Mouse (Mus musculus) limb, embryonic 15.5 days (tissue): ENCODE data around the gene Odf3l2. TPM values are rescaled to one million over a fixed set of nuclear protein-coding genes. Genes with fewer than 3 reads are reported as not detected.

Experiments used
- ATAC-seq: fragments of 200-750 bp; cut with Nextera tagmentation; 2 replicates; pipeline ENCODE4 v1.8.0; 2017; ENCODE audit warnings: low read depth, moderate TSS enrichment; ENCODE audit not compliant: insufficient number of reproducible peaks, low FRiP score, low TSS enrichment
- H3K27ac ChIP-seq: fragments of 300-500 bp; sonication (generic); 2 replicates; pipeline ENCODE4 v1.5.1; 2015; ENCODE audit warnings: moderate library complexity, mild to moderate bottlenecking, inconsistent platforms
- H3K27me3 ChIP-seq: fragments of 300-500 bp; sonication (generic); 2 replicates; pipeline ENCODE4 v1.6.1; 2015; ENCODE audit warnings: inconsistent platforms
- H3K36me3 ChIP-seq: fragments of 300-500 bp; sonication (generic); 2 replicates; pipeline ENCODE4 v1.6.1; 2015; ENCODE audit warnings: inconsistent platforms
- H3K4me1 ChIP-seq: fragments of 300-500 bp; sonication (generic); 2 replicates; pipeline ENCODE4 v1.6.1; 2015; ENCODE audit warnings: inconsistent platforms
- H3K4me2 ChIP-seq: fragments of 300-500 bp; sonication (generic); 2 replicates; pipeline ENCODE4 v1.6.1; 2015; ENCODE audit warnings: mild to moderate bottlenecking, inconsistent platforms
- H3K4me3 ChIP-seq: fragments of 300-500 bp; sonication (generic); 2 replicates; pipeline ENCODE4 v1.5.1; 2015; ENCODE audit warnings: mild to moderate bottlenecking, inconsistent platforms
- H3K9ac ChIP-seq: fragments of 300-500 bp; sonication (generic); 2 replicates; pipeline ENCODE4 v1.6.1; 2015; ENCODE audit warnings: inconsistent platforms
- H3K9me3 ChIP-seq: fragments of 300-500 bp; sonication (generic); 2 replicates; pipeline ENCODE4 v1.6.1; 2016; ENCODE audit warnings: inconsistent platforms
- WGBS: fragments of 180-500 bp; shearing (Covaris S2); methylation state at CpG from one replicate; pipeline ENCODE4 v1.1.7; 2015; 5-methylcytosine and 5-hydroxymethylcytosine counted together
- polyA plus RNA-seq: library from polyadenylated mRNA; unstranded; fragments of >200 nt; fragmentation: Nextera tagmentation; extraction: Ambion mirVana; gene quantifications from 2 replicates; pipeline ENCODE4 v1.2.1, GENCODE M21; 2015

The Odf3l2 gene
- polyA plus RNA-seq, 1 experiment from 2014 or later = 0.12 TPM

DNA sequence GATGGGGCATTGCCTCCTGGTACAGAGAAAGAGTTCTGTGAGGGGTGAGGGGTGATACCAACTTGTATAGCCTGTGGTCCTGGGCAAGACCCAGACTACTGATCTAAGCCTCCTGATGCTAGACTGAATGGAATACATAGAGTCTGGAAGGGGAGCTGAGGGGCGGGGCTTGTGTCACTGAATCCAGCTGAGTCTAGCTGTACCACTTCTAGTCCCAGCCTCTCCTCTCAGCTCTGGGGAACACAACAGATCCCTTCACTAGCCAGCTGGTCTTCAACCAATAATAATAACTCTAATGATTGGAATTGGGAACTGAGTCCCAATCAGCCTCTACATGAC is 31.3 kb downstream of the Odf3l2 start:
- no peak overlapping the region for H3K27ac ChIP-seq
- H3K27me3 ChIP-seq = peaks cover 50% of the 10 kb centered on the region
- peak overlapping the region; percentile 56 for H3K4me3 ChIP-seq
- peaks cover 28% of the 10 kb centered on the region for H3K4me1 ChIP-seq
- peak overlapping the region; percentile 95 for H3K4me2 ChIP-seq
- H3K9me3 ChIP-seq = no peaks in the 10 kb centered on the region
- ATAC-seq = peak; percentile 11; the same call in 1 of the 2 replicates
- H3K36me3 ChIP-seq = no peaks in the 10 kb centered on the region
- 100% methylated on average over 1 of the region's 1 CpGs for WGBS
- H3K9ac ChIP-seq = no peak overlapping the region

GRCm38 (mm10) chr10:79613578-79614304 is 31.8 kb downstream of the Odf3l2 start, which contains the start of gene C2cd4c:
Gene C2cd4c (minus strand): TSS chr10:79614025.
- H3K4me2 ChIP-seq = peak within 1 kb of the TSS; percentile 95
- peak within 1 kb of the TSS; percentile 31 for H3K9ac ChIP-seq
- no peaks in the 10 kb centered on the region for H3K36me3 ChIP-seq
- ATAC-seq = peak; percentile 56
- H3K9me3 ChIP-seq = no peaks in the 10 kb centered on the region
- H3K4me3 ChIP-seq = peak within 1 kb of the TSS; percentile 56
- peaks cover 53% of the 10 kb centered on the region for H3K27me3 ChIP-seq
- peaks cover 28% of the 10 kb centered on the region for H3K4me1 ChIP-seq
- H3K27ac ChIP-seq = no peak within 1 kb of the TSS
- WGBS = under 1% methylated on average over 60 of the region's 60 CpGs

DNA sequence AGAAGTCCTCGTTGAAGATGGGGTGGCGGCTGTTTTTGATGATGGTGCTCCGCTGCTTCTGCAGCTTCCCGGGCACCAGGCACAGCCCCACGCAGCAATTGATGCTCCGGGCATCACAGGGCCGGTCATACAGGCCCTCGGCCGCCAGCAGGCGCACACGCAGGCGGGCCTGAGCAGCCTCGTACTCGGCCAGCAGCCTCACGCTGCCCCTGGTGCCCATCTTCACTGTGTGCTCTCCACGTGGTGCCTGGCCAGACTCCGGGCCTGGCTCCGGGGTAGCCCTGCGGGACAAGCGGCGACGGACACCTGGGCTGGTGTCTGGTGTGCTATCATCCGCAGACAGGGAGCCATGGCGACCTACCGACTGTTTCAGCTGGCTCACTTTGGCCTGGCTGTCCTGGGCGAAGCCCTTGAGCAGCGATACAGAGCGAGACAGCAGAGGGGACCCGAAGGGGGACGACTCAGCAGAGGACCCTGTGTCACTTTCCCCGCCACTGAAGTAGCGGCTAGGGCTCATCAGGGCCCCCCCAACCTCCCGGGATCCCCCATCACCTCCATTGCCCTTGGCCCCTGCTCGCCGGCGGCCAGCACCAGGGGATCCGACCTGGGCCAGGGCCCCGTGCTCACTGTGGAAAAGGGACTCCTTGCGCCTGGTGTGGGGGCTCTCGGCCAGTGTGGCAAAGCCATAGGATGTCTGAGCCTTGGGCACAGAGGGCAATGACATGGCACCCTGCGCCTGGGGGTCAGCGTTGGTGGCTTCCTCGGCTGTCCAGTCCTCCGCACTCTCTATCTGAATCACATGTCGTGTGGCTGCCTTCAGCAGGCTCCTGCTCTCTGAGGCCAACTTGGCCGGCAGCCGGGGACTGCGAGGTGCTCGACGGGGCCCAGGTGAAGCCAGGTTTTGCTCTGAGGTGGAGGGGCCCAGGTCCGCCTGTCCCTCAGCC is 33.1 kb downstream of the Odf3l2 start:
- Histone ChIP-seq H3K9ac (no peak overlapping the region), H3K27ac (no peak overlapping the region), H3K36me3 (no peaks in the 10 kb centered on the region), H3K4me3 (peak overlapping the region; percentile 56), H3K27me3 (peaks cover 56% of the 10 kb centered on the region), H3K4me1 (peaks cover 28% of the 10 kb centered on the region), H3K4me2 (peak overlapping the region; percentile 95), H3K9me3 (no peaks in the 10 kb centered on the region)
- WGBS = 13% methylated on average over 51 of the region's 51 CpGs
- no peak for ATAC-seq

GRCm38 (mm10) chr10:79611296-79611695 is 34.2 kb downstream of the Odf3l2 start:
- WGBS = 31% methylated on average over 5 of the region's 5 CpGs
- no peak overlapping the region for H3K9ac ChIP-seq
- no peaks in the 10 kb centered on the region for H3K36me3 ChIP-seq
- H3K4me1 ChIP-seq = peaks cover 28% of the 10 kb centered on the region
- H3K4me3 ChIP-seq = no peak overlapping the region
- no peak overlapping the region for H3K27ac ChIP-seq
- peaks cover 56% of the 10 kb centered on the region for H3K27me3 ChIP-seq
- no peak overlapping the region for H3K4me2 ChIP-seq
- no peaks in the 10 kb centered on the region for H3K9me3 ChIP-seq
- no peak for ATAC-seq

GRCm38 (mm10) chr10:79609276-79609675 is 36.3 kb downstream of the Odf3l2 start:
- peaks cover 24% of the 10 kb centered on the region for H3K4me1 ChIP-seq
- H3K36me3 ChIP-seq = no peaks in the 10 kb centered on the region
- no peak overlapping the region for H3K9ac ChIP-seq
- H3K27ac ChIP-seq = no peak overlapping the region
- no peak overlapping the region for H3K4me3 ChIP-seq
- 87% methylated on average over 3 of the region's 3 CpGs for WGBS
- H3K4me2 ChIP-seq = no peak overlapping the region
- peaks cover 53% of the 10 kb centered on the region for H3K27me3 ChIP-seq
- ATAC-seq = no peak
- no peaks in the 10 kb centered on the region for H3K9me3 ChIP-seq

- H3K9me3 ChIP-seq = no peaks in the 10 kb centered on the region
- 31% methylated on average over 2 of the region's 2 CpGs for WGBS
- no peak overlapping the region for H3K4me3 ChIP-seq
- H3K27me3 ChIP-seq = peaks cover 39% of the 10 kb centered on the region
- ATAC-seq = no peak
- H3K9ac ChIP-seq = no peak overlapping the region
- no peaks in the 10 kb centered on the region for H3K36me3 ChIP-seq
- H3K4me2 ChIP-seq = no peak overlapping the region
- H3K27ac ChIP-seq = no peak overlapping the region
- H3K4me1 ChIP-seq = peaks cover 12% of the 10 kb centered on the region
These were observed 37.6 kb downstream of the Odf3l2 start for GRCm38 (mm10) chr10:79607892-79608291.

DNA sequence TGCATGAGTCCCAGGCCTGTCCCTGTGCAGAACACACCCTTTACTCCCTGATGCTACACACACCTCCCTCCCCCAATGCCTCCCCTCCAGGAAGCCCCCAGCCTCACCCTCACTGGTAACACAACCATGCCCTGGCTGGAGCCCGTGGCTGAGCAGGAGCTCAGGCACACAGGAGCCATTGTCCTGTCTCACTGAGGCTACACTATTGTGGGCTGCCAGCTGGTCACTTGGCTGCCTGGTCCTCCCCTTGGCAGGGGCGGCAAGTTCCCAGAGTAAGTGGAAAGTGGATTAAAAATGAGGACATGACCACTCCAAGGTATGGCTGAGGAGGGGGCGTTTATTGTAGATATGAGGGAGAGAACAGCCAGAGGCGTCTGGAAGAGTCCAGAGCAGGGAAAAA is 39.0 kb downstream of the Odf3l2 start:
- Histone ChIP-seq H3K27me3 (peaks cover 26% of the 10 kb centered on the region), H3K9ac (no peak overlapping the region), H3K27ac (no peak overlapping the region), H3K4me3 (no peak overlapping the region), H3K4me1 (no peaks in the 10 kb centered on the region), H3K36me3 (no peaks in the 10 kb centered on the region), H3K4me2 (no peak overlapping the region), H3K9me3 (no peaks in the 10 kb centered on the region)
- 67% methylated on average over 4 of the region's 4 CpGs for WGBS
- no peak for ATAC-seq

DNA sequence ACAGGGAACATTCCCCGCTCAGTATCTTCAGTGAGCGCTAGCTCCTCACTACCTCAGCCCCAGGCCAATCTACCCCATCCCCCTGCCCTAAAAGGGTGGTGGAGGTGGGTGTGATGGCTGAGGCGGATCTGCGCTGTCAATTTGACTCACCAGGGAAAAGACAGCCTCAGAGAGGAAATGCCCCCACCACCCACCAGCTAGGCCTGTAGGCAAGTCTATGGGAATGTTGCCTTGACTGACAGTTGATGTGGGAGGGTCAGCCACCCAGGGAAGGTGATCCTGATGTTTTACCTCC is 47.7 kb downstream of the Odf3l2 start:
- H3K4me3 ChIP-seq = no peak overlapping the region
- ATAC-seq = no peak
- WGBS = 55% methylated on average over 4 of the region's 4 CpGs

GRCm38 (mm10) chr10:79597051-79597935 is 48.2 kb downstream of the Odf3l2 start:
- ATAC-seq = no peak
- Histone ChIP-seq H3K9me3 (no peaks in the 10 kb centered on the region), H3K4me1 (peaks cover 2% of the 10 kb centered on the region; the same call in 1 of the 2 replicates), H3K9ac (no peak overlapping the region), H3K27me3 (peaks cover 29% of the 10 kb centered on the region), H3K4me3 (no peak overlapping the region), H3K27ac (no peak overlapping the region), H3K4me2 (no peak overlapping the region), H3K36me3 (no peaks in the 10 kb centered on the region)
- 38% methylated on average over 13 of the region's 13 CpGs for WGBS

More for the DNA sequence above, 47.7 kb downstream of the Odf3l2 start:
- Histone ChIP-seq H3K27ac (no peak overlapping the region), H3K4me1 (peaks cover 2% of the 10 kb centered on the region; the same call in 1 of the 2 replicates), H3K27me3 (peaks cover 29% of the 10 kb centered on the region), H3K9me3 (no peaks in the 10 kb centered on the region), H3K9ac (no peak overlapping the region), H3K36me3 (no peaks in the 10 kb centered on the region), H3K4me2 (no peak overlapping the region)

GRCm38 (mm10) chr10:79595590-79595929 is 50.0 kb downstream of the Odf3l2 start:
- Histone ChIP-seq H3K4me2 (no peak overlapping the region), H3K9me3 (no peaks in the 10 kb centered on the region), H3K27ac (no peak overlapping the region), H3K4me3 (no peak overlapping the region), H3K27me3 (peaks cover 29% of the 10 kb centered on the region), H3K4me1 (peaks cover 2% of the 10 kb centered on the region; the same call in 1 of the 2 replicates), H3K36me3 (no peaks in the 10 kb centered on the region), H3K9ac (no peak overlapping the region)
- WGBS = 54% methylated on average over 8 of the region's 8 CpGs
- no peak for ATAC-seq

DNA sequence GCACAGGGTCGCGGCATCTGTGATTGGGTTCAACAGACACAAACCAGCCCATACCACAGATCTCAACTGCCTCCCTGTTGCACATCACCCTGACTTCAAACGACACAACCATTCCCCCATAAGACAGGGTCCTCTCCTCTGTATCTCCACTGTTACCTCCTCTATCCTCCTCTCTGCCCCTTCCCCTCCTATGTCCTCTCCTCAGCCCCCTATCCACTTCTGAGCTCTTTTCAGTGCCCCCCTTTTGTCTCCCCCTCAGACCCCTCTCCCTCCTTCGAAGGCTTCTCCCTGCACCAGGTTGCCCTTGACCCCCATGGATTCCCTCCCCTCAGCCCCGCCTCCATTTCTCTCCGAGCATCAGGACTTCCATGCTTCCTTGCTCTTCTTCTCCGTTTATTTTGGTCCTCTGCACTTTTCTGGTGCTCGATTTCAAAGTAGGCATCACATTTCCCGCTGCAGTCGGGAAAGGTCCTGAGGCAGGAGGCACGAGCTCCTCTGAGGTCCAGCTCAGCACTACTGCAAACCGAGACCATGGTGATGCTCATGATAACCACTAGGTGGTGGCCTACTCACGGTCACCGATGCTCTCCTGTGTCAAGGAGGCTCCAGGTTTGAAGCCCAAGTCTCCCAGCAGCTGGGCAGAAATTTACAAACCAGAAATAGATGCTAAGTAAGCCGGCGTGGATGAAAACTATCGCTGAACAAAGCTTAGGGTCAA is 50.5 kb downstream of the Odf3l2 start:
- no peak overlapping the region for H3K4me2 ChIP-seq
- WGBS = 14% methylated on average over 17 of the region's 17 CpGs
- H3K9ac ChIP-seq = no peak overlapping the region
- ATAC-seq = no peak
- peaks cover 29% of the 10 kb centered on the region for H3K27me3 ChIP-seq
- peaks cover 2% of the 10 kb centered on the region; the same call in 1 of the 2 replicates for H3K4me1 ChIP-seq
- no peaks in the 10 kb centered on the region for H3K9me3 ChIP-seq
- H3K4me3 ChIP-seq = no peak overlapping the region
- H3K27ac ChIP-seq = no peak overlapping the region
- no peaks in the 10 kb centered on the region for H3K36me3 ChIP-seq
